Mouse (Mus musculus) 3134 (cell line): ENCODE measurements at regions not wholly inside any gene's neighbourhood (a gene's known extent, or its start where the extent isn't known, plus 50 kb on each side); places are given as distances from the start of the nearest gene placed in this dataset.
"Not testable (repeated sequence)": the region's sequence is repeated elsewhere in the genome, so short reads cannot be mapped to it uniquely, and the experiment has no call there.

Source experiments
- DNase-seq: peaks from one replicate; pipeline ENCODE4 v3.0.0-alpha.2; 2011; ENCODE audit warnings: low spot score; ENCODE audit not compliant: insufficient read length; ENCODE audit errors: extremely low read depth

GRCm38 (mm10) chr12:17992572-17992971, 301.9 kb downstream of the Hpcal1 start:
- DNase-seq: not testable (repeated sequence)

- peak; percentile 8 for DNase-seq
Measured at GRCm38 (mm10) chr12:17993368-17993767, 302.7 kb downstream of the Hpcal1 start.
